Mouse (Mus musculus) ES-E14 (cell line): ENCODE measurements at regions not wholly inside any gene's neighbourhood (a gene's known extent, or its start where the extent isn't known, plus 50 kb on each side); places are given as distances from the start of the nearest gene placed in this dataset.

ENCODE experiments used
- DNase-seq: peaks from one replicate; pipeline ENCODE4 v3.0.0-alpha.2; 2013; ENCODE audit warnings: low read depth, low spot score
- H3K27ac ChIP-seq: 2 replicates; pipeline ENCODE4 v1.5.1; 2012; ENCODE audit warnings: low read depth, mild to moderate bottlenecking, low read length, moderate library complexity, mixed read lengths; ENCODE audit not compliant: poor library complexity, insufficient read depth, severe bottlenecking
- H3K36me3 ChIP-seq: 2 replicates; pipeline ENCODE4 v1.6.1; 2012; ENCODE audit warnings: mild to moderate bottlenecking, low read length, moderate library complexity, mixed read lengths; ENCODE audit not compliant: control insufficient read depth, poor library complexity, insufficient read depth, severe bottlenecking
- H3K4me1 ChIP-seq, 2 experiments: fragments of 150-350 bp in 1 of 2; sonication (generic) in 1 of 2; 2 replicates each; pipeline ENCODE4 v1.6.1; 2012; ENCODE audit warnings: low read length in 2 of 2, mild to moderate bottlenecking in 1 of 2, mixed read lengths in 1 of 2; ENCODE audit not compliant: control insufficient read depth in 2 of 2, insufficient read depth in 2 of 2, poor library complexity in 1 of 2
- H3K4me3 ChIP-seq, 2 experiments: fragments of 150-350 bp in 1 of 2; sonication (generic) in 1 of 2; 2 replicates each; pipeline ENCODE4 v1.5.1; 2012; ENCODE audit warnings: low read length in 2 of 2, low read depth in 1 of 2, mild to moderate bottlenecking in 1 of 2, mixed read lengths in 1 of 2; ENCODE audit not compliant: insufficient read depth in 1 of 2, poor library complexity in 1 of 2, severe bottlenecking in 1 of 2
- H3K9ac ChIP-seq: 2 replicates; pipeline ENCODE4 v1.6.1; 2012; ENCODE audit warnings: low read depth, mild to moderate bottlenecking, low read length, mixed read lengths; ENCODE audit not compliant: poor library complexity, insufficient read depth, severe bottlenecking
- H3K9me3 ChIP-seq: fragments of 150-350 bp; sonication (generic); 2 replicates; pipeline ENCODE4 v1.6.1; 2012; ENCODE audit warnings: low read depth, mild to moderate bottlenecking, low read length; ENCODE audit not compliant: control insufficient read depth, insufficient read depth
- CHD2 ChIP-seq: IDR thresholded peaks from 2 replicates; pipeline ENCODE4 v1.6.1; 2014; ENCODE audit warnings: mild to moderate bottlenecking, low read depth, low read length, inconsistent platforms
- HCFC1 ChIP-seq: IDR thresholded peaks from 2 replicates; pipeline ENCODE4 v1.6.1; 2012; ENCODE audit warnings: low read length, inconsistent platforms, borderline replicate concordance; ENCODE audit not compliant: insufficient read depth
- MAFK ChIP-seq: IDR thresholded peaks from 2 replicates; pipeline ENCODE4 v1.6.1; 2014; ENCODE audit warnings: mild to moderate bottlenecking, low read depth, low read length, inconsistent platforms; ENCODE audit not compliant: insufficient read depth
- ZC3H11A ChIP-seq: IDR thresholded peaks from 2 replicates; pipeline ENCODE4 v1.6.1; 2012; ENCODE audit warnings: low read depth, mild to moderate bottlenecking, inconsistent platforms, low read length, borderline replicate concordance
- ZNF384 ChIP-seq: IDR thresholded peaks from 2 replicates; pipeline ENCODE4 v1.6.1; 2012; ENCODE audit warnings: low read depth, low read length, inconsistent platforms
- in situ Hi-C, 2 experiments: fragments of 600-800 bp; cut with MboI; formaldehyde crosslinking; loops; one replicate each; pipeline ENCODE4 v1.15.1; 2025; ENCODE audit warnings: low sequenced_read_pairs in 2 of 2, inconsistent platforms in 1 of 2; ENCODE audit not compliant: unreplicated experiment in 2 of 2

DNA sequence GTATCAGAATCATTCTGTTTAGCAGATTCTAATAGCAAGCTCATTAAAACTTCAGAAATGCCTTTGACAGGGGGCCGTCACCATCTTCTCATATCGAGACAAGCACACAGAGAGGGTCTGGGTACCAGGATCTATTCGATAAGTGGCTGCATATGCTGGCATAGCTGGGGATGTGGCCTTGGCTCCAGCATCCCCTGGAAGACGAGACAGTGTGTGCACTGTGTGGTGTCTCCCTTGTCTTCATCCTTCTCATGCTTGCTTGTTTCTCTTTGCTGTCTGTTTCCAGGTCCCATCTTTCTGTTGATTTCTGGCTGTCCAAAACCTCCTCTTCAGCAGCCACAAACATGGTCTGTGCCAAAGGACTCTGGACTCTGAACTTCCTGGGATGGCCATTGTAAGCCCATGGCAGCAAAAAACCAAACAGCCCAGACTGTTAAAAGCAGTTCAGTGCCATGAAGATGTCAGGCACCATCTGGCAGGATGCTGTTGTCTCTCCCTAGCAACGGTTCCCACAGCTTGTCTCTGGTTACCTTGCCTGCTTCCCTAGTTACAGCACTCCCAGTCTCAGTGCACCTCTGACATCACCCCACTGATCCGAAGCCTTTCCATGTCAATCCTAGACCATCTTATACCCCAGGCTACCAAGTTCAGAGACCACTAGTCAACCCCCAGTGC is 56.5 kb downstream of the Kctd12 start:
- no peaks in the 10 kb centered on the region for H3K36me3 ChIP-seq
- DNase-seq: no peak
- no peak overlapping the region for H3K27ac ChIP-seq
- H3K9me3 ChIP-seq: no peaks in the 10 kb centered on the region
- in situ Hi-C loops: no loop called here
- H3K4me1 ChIP-seq: no peaks in the 10 kb centered on the region
- no peak overlapping the region for H3K4me3 ChIP-seq
- H3K9ac ChIP-seq: no peak overlapping the region
- TF ChIP-seq ZNF384 (no peak), ZC3H11A (no peak), CHD2 (no peak), MAFK (no peak), HCFC1 (no peak)

DNA sequence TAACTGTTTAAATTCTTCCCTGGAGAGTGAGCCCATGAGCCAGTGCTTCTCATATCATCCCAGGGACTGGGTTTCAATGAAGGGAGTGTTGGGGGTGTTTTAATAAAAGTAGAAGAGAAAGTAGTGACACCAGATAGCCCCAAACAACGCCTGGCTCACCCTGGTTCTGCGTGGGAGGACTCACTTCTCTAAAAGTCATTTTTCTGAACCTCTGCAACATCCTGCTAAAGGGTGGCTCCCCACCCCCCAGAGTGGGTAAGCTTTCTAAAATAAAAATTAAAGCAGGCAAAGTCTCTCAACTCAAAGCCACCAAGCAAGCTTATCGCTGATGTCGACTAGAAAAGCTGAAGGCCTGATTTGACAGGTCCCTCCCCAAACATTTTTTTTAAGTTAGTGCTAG is 57.8 kb downstream of the Kctd12 start:
- DNase-seq: no peak
- Histone ChIP-seq H3K9ac (no peak overlapping the region), H3K36me3 (no peaks in the 10 kb centered on the region), H3K27ac (no peak overlapping the region), H3K4me1 (no peaks in the 10 kb centered on the region), H3K4me3 (no peak overlapping the region), H3K9me3 (no peaks in the 10 kb centered on the region)
- TF ChIP-seq ZNF384 (no peak), MAFK (no peak), CHD2 (no peak), HCFC1 (no peak), ZC3H11A (no peak)
- in situ Hi-C loops: no loop called here

DNA sequence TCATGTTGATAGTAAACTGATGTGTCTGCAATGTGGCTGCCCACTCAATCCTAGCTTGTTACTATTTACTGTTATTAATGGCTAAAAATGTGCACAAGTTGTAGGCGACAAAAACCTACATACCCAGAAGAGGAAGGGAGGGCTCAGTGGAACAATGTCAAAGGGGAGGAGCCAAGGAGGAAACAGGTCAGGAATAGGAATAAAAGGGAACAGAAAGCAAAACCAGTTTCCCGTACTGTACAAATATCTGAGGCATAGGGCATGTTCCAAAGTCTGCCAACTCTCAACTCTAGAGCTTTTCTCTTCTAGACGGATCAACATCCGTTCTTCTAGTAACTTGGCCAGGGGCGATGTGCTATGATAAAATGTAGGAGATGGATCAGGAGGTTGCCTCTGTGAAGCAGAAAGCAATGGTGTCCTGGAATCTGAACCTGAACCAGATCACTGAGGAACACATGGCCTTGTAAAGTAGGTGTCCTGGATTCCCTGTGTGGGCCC is 59.9 kb downstream of the Kctd12 start:
- no peaks in the 10 kb centered on the region for H3K4me1 ChIP-seq
- no peaks in the 10 kb centered on the region for H3K9me3 ChIP-seq
- H3K4me3 ChIP-seq: no peak overlapping the region
- H3K36me3 ChIP-seq: no peaks in the 10 kb centered on the region
- TF ChIP-seq HCFC1 (no peak), MAFK (no peak), ZC3H11A (no peak), ZNF384 (no peak), CHD2 (no peak)
- no peak for DNase-seq
- H3K27ac ChIP-seq: no peak overlapping the region
- in situ Hi-C loops: no loop called here
- H3K9ac ChIP-seq: no peak overlapping the region

DNA sequence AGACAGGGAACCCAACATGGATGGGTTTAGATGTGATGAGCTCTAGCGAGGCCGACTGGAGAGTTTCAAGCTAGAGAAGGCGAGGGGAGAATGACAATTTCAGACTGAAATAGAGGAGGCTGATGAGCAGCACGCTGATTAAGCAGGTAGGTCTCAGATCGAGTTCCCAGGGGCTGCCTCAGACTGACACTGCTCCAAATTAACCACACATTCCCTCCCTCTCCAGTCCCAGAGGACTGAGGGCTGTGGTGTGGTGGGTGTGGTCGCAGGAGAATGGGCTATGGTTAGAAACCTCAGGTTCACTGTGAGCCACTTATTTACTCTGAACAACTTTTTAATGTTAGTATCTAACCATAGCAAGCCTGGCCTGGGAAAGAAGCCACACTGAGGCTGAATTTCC is 62.0 kb downstream of the Kctd12 start:
- no peak for TF ChIP-seq HCFC1
- Histone ChIP-seq H3K36me3 (no peaks in the 10 kb centered on the region), H3K4me1 (no peaks in the 10 kb centered on the region), H3K9ac (no peak overlapping the region), H3K9me3 (no peaks in the 10 kb centered on the region), H3K27ac (no peak overlapping the region), H3K4me3 (no peak overlapping the region)
- DNase-seq: no peak
- in situ Hi-C loops: no loop called here

DNA sequence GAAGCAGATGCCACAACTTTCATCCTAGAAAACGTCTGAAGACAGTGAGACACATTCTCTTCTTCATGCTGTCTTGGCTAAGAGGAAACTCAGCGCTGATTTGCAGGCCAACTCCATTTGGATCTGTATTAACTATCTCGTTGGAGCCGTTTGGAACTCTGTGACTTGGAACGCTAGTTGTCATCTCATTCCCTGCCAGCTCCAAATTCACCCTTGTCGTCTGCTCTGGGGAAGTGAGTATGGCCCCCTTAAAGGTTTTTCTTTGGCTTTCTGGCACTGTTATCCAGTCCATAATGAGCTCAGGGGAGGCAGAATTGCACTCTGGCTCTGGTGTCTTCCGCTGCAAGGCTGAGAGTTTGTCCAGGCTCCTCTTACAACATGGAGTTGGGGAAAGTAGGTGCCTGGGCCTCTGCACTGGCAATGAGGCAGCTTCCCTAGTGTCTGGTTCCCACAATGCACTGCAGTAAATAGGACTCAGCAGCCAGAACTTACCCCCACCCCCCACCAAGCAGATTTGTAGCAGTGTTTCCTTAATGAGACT is 63.1 kb downstream of the Kctd12 start:
- no peak overlapping the region for H3K4me3 ChIP-seq
- no peaks in the 10 kb centered on the region for H3K4me1 ChIP-seq
- no peaks in the 10 kb centered on the region for H3K9me3 ChIP-seq
- in situ Hi-C loops: no loop called here
- no peaks in the 10 kb centered on the region for H3K36me3 ChIP-seq
- DNase-seq: no peak
- H3K27ac ChIP-seq: no peak overlapping the region
- TF ChIP-seq MAFK: no peak
- no peak for TF ChIP-seq CHD2
- TF ChIP-seq ZNF384: no peak
- no peak for TF ChIP-seq ZC3H11A
- TF ChIP-seq HCFC1: no peak
- H3K9ac ChIP-seq: no peak overlapping the region
